Mouse (Mus musculus): ENCODE measurements at regions not wholly inside any gene's neighbourhood (a gene's known extent, or its start where the extent isn't known, plus 50 kb on each side); places are given as distances from the start of the nearest gene placed in this dataset.

GRCm38 (mm10) chr12:25978335-25978734 lies 436.7 kb downstream of the Rnf144a start:
- TF ChIP-seq CTCF (IDR thresholded peaks at IDR 0.05; ENCODE audit: control insufficient read depth, insufficient read depth, insufficient read length) (no peak), MYOD1 (IDR thresholded peaks at IDR 0.05; ENCODE audit: control insufficient read depth, insufficient read length, low read depth) (no peak), MAX (IDR thresholded peaks at IDR 0.05) (no peak), CEBPB (IDR thresholded peaks at IDR 0.05; ENCODE audit: low read depth) (no peak)
